31 mouse cellular contexts compared by ENCODE assay signal in genomic region chr1:92742300-92742699, GRCm38 (mm10).
A peak's percentile ranks its signal among the peaks of the same experiment; 100 is the strongest.
DNase-seq lines count a peak whose midpoint lies in the region; ATAC-seq and TF ChIP-seq lines count a peak whose summit lies in the region.
"Had no signal": no experiment of that assay in that cellular context is flagged by ENCODE, and none has a peak within 500 bp of the region (broad histone marks: within the 10 kb centered on the region; RNA-seq: fewer than 3 reads in every experiment).

No protein-coding gene starts in this region.

- DNase-seq in kidney, adult 9 months: peak; percentile 1
- DNase-seq in kidney, postnatal 4 days: no peak
- no peak for DNase-seq in adrenal gland, postnatal 10 days
- DNase-seq in cerebellum, adult 11 months: no peak
- DNase-seq: cerebellum, adult 11-12 months; forebrain, postnatal 0 days; heart, postnatal 14 days; kidney, adult 2 months; layer of hippocampus, adult 9-11 months; right cerebral cortex, adult 18-20 months; spleen, adult 18-20 months; thymus, adult 18-20 months; thymus, postnatal 25 days had no signal

- no peak for TF ChIP-seq POLR2A in bone marrow, adult 2 months (IDR thresholded peaks at IDR 0.05; ENCODE audit: borderline replicate concordance, control insufficient read depth, low read depth, low read length)

- peak overlapping the region; percentile 83 for H3K27ac ChIP-seq in bone marrow, adult 2 months (ENCODE audit: control insufficient read depth, insufficient read depth, low read depth, low read length, poor library complexity)
- H3K27ac ChIP-seq: embryonic facial prominence, embryonic 10.5 days; embryonic facial prominence, embryonic 15.5 days; hindbrain, embryonic 12.5 days; hindbrain, postnatal 0 days; intestine, embryonic 15.5 days; kidney, postnatal 0 days; limb, embryonic 10.5 days; limb, embryonic 15.5 days; liver, embryonic 15.5 days; neural tube, embryonic 12.5 days; stomach, postnatal 0 days had no signal

- peaks cover 1% of the 10 kb centered on the region; the same call in 1 of the 2 replicates for H3K4me1 ChIP-seq in bone marrow, adult 2 months (ENCODE audit: control insufficient read depth, insufficient read depth, low read length)
- H3K4me1 ChIP-seq: liver, embryonic 15.5 days had no signal

- no peak for TF ChIP-seq CTCF in bone marrow, adult 2 months (IDR thresholded peaks at IDR 0.05; ENCODE audit: control insufficient read depth, insufficient read depth, low read length)

- ATAC-seq in hematopoietic stem cell, adult 5-6 weeks (replicated peaks in 1 of 2; ENCODE audit: insufficient read depth in 1 of 2, low FRiP score in 2 of 2, low TSS enrichment in 1 of 2, low read depth in 1 of 2, poor library complexity in 2 of 2, severe bottlenecking in 2 of 2): peak; percentile 72 to 77
- no peak for ATAC-seq in erythroid progenitor cell, adult 5-6 weeks (replicated peaks; ENCODE audit: low FRiP score, poor library complexity, severe bottlenecking)
- ATAC-seq: activated CD4-positive, CD25-positive, alpha-beta regulatory T cell, adult 4 months; forebrain, postnatal 0 days; hindbrain, postnatal 0 days; intestine, embryonic 15.5 days; lung, postnatal 0 days; midbrain, embryonic 16.5 days had no signal

- H3K4me3 ChIP-seq in bone marrow, adult 2 months (replicated peaks; ENCODE audit: control insufficient read depth, low read depth, low read length): no peak overlapping the region
- H3K4me3 ChIP-seq: embryonic facial prominence, embryonic 10.5 days; embryonic facial prominence, embryonic 15.5 days; hindbrain, embryonic 12.5 days; intestine, embryonic 15.5 days; limb, embryonic 10.5 days; limb, embryonic 15.5 days; liver, embryonic 15.5 days; myocyte; neural tube, embryonic 12.5 days had no signal

- WGBS in bone marrow, adult 2 months: 15% methylated on average over 6 of the region's 6 CpGs
